Mouse (Mus musculus): ENCODE data around the gene Cpox. TPM values are rescaled to one million over a fixed set of nuclear protein-coding genes. Genes with fewer than 3 reads are reported as not detected.
"Not testable (repeated sequence)": the region's sequence is repeated elsewhere in the genome, so short reads cannot be mapped to it uniquely, and the experiment has no call there.

Gene Cpox
- 10 to 100 TPM; 33.6 to 36.4 TPM for total RNA-seq (2021)
- long read RNA-seq, experiment 1, transcript Cpox-201 (7 exons, 3,097 nt), result major isoform, 78 of 83 reads
- long read RNA-seq, experiment 1, partial matches to known transcripts, result 2 of 83 reads
- long read RNA-seq, experiment 1, other reads (novel, unspliced or antisense), result 3 of 83 reads
- long read RNA-seq, experiment 2, transcript Cpox-201 (7 exons, 3,097 nt), result major isoform, 13 of 14 reads
- long read RNA-seq, experiment 2, partial matches to known transcripts, result 0 of 14 reads
- long read RNA-seq, experiment 2, other reads (novel, unspliced or antisense), result 1 of 14 reads

DNA sequence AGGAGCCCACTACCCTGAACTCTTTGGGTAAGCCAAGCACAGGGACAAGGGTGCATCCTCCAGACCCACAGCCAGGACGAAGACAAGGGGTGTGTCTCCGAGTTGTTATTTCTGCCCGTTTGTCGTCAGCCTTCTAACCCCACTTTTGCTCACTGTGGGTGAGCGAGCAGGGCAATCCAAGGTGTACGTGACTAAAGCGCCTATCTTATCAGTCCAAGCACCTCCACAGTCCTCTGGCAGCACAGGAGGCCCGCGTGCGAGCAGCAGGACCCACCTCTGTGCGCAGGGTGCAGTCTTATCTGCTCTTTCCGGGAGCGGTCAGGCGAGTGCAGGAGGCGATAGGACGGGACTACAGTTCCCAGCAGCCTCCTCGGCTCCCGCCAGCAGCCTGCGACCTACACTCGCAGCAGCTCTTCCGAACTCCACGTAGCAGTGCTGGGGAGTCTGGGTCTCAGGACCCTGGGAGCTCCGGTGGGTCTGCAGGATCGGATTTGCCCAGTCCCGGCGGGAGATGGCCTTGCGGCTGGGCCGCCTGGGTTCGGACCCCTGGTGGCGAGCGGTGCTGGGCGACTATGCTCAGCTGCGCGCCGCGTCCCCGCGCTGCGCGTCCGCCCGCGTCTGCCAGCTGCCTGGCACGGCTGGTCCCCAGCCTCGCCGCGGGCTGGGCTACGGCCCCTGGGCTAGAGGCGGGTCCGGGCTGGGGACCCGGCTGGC, at the start of gene Cpox:
TSS of gene Cpox (plus strand) at position 376 of the 714 bp plus-strand sequence.
- DNase-seq, result peak; percentile 85

GRCm38 (mm10) chr16:58622377-58622776, 47.7 kb upstream of the Cpox start:
- DNase-seq, result no peak

GRCm38 (mm10) chr16:58623114-58623513, 47.0 kb upstream of the Cpox start:
- DNase-seq, result no peak

GRCm38 (mm10) chr16:58623944-58624343, 46.1 kb upstream of the Cpox start:
- DNase-seq, result peak; percentile 42

GRCm38 (mm10) chr16:58627597-58628335, 42.3 kb upstream of the Cpox start:
- no peak for DNase-seq

GRCm38 (mm10) chr16:58628336-58628680, 41.8 kb upstream of the Cpox start:
- DNase-seq, result no peak

DNA sequence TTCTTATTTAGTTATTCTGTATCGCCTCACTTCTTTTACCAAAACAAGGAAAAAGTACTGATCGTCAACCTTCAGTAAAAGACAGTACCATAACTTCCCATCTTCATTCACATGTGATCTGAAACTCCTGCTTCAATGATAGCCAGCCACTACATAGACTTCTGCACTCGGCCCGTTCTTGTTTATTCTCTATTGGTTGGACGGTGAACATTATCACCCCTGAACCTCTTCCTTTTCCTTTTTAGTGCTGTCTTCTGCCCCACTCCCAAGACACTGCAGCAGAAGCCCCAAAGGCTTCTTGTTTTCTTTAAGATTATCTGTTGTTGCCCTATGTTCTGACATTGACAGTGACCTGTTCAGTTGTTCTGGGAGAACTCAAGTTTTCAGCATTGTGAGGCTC, 41.1 kb upstream of the Cpox start:
- DNase-seq, result no peak

GRCm38 (mm10) chr16:58629736-58630135, 40.4 kb upstream of the Cpox start:
- DNase-seq, result no peak

- no peak for DNase-seq
Observed at GRCm38 (mm10) chr16:58635866-58636265, 34.2 kb upstream of the Cpox start.

GRCm38 (mm10) chr16:58637448-58637847, 32.6 kb upstream of the Cpox start:
- DNase-seq, result no peak

DNA sequence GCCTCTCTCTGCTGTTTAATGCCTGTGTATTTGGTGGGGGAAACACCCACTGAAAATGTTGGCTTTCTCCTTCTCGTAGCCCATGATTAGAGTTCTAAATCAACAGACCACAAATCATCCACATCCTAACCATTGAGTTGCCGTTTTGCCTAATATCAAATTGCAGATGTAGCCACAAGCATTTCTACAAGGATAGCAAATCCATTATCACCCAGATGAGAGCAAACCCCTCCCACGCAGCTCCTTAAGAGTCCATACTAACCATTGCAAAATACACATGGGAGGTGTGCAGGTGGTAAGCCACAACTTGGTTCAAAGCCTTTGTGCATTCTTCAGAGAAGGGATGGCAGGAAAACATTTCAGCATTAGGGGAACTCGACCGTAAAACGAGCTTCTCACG, 32.1 kb upstream of the Cpox start:
- DNase-seq, result no peak

DNA sequence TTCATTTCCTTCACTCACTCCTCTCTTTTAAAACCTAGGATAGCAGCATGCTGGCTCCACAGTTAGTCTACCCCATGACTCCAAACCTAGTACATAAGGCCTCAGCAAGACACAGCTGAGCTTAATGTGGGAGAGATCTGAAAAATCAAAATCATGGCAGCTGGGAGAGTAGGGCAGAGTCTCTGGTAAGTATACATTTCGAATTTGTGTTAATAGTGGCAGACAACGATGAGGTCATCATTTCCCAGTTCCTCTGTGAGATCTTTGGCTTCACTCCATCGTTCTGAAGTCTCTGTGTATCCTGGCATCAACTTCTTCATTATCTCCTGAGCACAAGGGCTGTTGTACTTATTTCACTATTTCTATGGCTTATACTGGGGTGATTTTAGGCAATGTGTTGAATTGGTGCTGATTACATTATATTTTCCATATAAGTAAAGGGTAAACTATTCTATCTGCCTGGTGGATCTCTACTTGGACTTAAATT, 31.4 kb upstream of the Cpox start, which contains the start of gene E330017A01Rik:
TSS of gene E330017A01Rik (minus strand) at position 51 of the 487 bp plus-strand sequence.
- no peak for DNase-seq

DNA sequence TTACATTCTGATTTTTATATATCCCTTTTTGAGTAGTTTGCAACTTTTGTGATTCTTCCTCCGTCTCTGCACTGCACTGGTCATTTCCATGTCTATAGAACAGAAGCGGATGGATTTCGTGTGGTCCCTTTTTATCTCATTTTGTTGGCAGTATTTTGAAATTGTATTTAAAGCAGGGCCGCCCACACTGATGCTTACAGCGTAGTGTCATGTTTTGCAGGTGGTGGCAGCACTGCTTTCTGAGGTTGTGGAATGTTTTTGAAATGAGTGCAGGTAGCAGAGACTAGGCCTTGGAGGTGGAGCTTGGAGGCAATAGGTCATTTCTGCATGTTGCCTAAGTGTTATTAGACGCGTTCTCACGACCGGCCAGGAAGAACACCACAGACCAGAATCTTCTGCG, 20.1 kb upstream of the Cpox start:
- DNase-seq, result no peak

- no peak for DNase-seq
Observed at GRCm38 (mm10) chr16:58655751-58656150, 14.3 kb upstream of the Cpox start.

DNA sequence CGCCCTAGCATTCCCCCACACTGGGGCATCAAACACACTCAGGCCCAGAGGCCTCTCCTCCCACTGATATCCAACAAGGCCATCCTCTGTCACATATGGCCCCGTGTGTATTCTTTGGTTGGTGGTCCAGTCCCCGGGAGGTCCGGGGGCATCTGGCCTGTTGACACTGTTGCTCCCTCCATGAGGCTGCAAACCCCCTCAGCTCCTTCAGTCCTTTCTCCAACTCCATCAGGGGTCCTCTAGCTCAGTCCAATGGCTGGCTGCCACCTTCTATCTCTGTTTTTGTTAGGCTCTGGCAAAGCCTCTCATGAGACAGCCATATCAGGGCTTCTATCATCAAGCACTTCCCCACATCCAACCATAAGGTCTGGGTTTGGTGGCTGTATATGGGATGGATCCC, 13.6 kb upstream of the Cpox start:
- DNase-seq, result no peak

- no peak for DNase-seq
Observed at GRCm38 (mm10) chr16:58658668-58659067, 11.4 kb upstream of the Cpox start.

GRCm38 (mm10) chr16:58661826-58662225, 8.3 kb upstream of the Cpox start:
- DNase-seq, result no peak

GRCm38 (mm10) chr16:58662287-58662791, 7.8 kb upstream of the Cpox start:
- no peak for DNase-seq

GRCm38 (mm10) chr16:58663021-58663420, 7.1 kb upstream of the Cpox start:
- no peak for DNase-seq

DNA sequence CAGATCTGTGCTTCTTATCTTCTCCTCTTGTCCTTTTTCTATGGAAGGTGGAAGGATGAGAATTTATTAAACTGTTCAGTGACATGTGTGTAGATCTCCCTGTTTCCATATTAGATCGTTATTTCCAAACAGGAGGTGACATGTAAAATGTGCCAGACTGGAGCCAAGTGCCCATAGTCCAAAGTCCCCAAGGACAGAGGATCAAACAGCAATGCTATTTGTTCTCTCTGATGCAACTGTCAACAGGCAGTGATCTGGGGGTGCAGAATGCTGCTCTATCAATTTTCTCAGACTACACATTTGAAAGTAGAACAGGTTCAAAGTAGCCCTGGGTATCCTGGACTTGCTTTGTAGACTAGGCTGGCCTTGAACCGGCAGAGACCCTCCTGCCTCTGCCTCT, 6.3 kb upstream of the Cpox start:
- DNase-seq, result no peak

GRCm38 (mm10) chr16:58665137-58665536, 5.0 kb upstream of the Cpox start:
- DNase-seq, result not testable (repeated sequence)

- DNase-seq, result not testable (repeated sequence)
Observed at GRCm38 (mm10) chr16:58666681-58667080, 3.4 kb upstream of the Cpox start.

- DNase-seq, result no peak
Observed at GRCm38 (mm10) chr16:58668586-58668985, 1.5 kb upstream of the Cpox start.

Data from adrenal gland, postnatal 10 days (tissue).